Mouse (Mus musculus) olfactory bulb, adult 2 months (tissue): ENCODE measurements around the gene Cyp46a1.

Experiments used
- CTCF ChIP-seq: fragments of 200-500 bp; IDR thresholded peaks from 2 replicates; pipeline ENCODE4 v1.5.1; 2012; ENCODE audit warnings: low read depth, mild to moderate bottlenecking, low read length, moderate library complexity; ENCODE audit not compliant: insufficient read depth
- POLR2A ChIP-seq: fragments of 200-500 bp; IDR thresholded peaks from 2 replicates; pipeline ENCODE4 v1.6.1; 2012; ENCODE audit warnings: mild to moderate bottlenecking, low read depth, low read length, moderate library complexity; ENCODE audit not compliant: insufficient read depth

DNA sequence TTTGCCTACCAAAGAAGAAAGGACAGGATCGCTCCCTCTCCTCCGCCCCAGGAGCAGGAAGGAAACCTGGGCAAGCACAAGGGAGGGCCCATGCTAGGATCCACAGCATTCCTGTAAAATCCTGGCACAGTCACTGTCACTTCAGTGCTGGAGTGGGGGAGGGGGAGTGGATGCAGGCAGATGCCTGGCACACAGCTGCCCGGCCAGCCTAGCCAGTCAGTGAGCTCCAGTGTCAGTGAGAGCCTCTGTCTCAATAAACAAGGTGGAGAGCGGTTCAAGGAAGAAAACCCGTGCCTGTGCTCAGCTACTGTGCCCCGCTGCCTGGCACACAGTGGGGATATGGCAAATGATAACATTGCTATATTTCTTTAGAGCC, 61.1 kb downstream of the Cyp46a1 start:
- TF ChIP-seq POLR2A (no peak), CTCF (no peak)
